Mouse (Mus musculus): ENCODE results near the gene Ccdc89. TPM values are rescaled to one million over a fixed set of nuclear protein-coding genes. Genes with fewer than 3 reads are reported as not detected.

Gene Ccdc89
- polyA plus RNA-seq, 1 experiment from 2014 or later, result 1.1 TPM

DNA sequence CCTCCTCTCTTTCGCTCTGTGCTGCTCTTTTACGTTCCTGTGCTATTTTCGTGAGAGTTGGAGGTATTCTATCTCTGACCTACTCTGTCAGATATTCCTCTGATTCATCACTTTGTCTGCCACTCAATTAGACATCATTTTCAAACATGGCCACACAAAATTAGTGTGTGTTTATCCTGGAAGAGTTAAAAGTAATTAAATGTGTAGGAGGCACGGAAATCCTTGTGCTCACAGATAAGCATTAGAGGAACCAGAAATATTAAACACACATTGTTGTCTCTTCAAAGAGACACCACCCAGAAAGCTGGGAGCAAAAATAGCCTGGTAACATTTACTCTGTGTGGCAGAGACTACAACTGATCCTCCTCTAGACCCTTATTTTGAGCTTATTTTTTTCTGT lies 13.7 kb downstream of the Ccdc89 start:
- WGBS, result 79% methylated on average over 4 of the region's 4 CpGs
- Histone ChIP-seq H3K4me3 (ENCODE audit: low read length) (no peak overlapping the region), H3K9ac (ENCODE audit: low read depth, low read length) (no peak overlapping the region), H3K27me3 (replicated peaks; ENCODE audit: control insufficient read depth, insufficient read depth, low read length) (no peaks in the 10 kb centered on the region), H3K4me2 (ENCODE audit: low read depth, low read length) (no peak overlapping the region), H3K27ac (ENCODE audit: low read length) (no peak overlapping the region), H3K9me3 (ENCODE audit: control insufficient read depth, low read length) (no peaks in the 10 kb centered on the region), H3K36me3 (ENCODE audit: control insufficient read depth, insufficient read depth, low read length) (no peaks in the 10 kb centered on the region), H3K4me1 (ENCODE audit: control insufficient read depth, insufficient read depth, low read length) (no peaks in the 10 kb centered on the region)
- ATAC-seq, result no peak

DNA sequence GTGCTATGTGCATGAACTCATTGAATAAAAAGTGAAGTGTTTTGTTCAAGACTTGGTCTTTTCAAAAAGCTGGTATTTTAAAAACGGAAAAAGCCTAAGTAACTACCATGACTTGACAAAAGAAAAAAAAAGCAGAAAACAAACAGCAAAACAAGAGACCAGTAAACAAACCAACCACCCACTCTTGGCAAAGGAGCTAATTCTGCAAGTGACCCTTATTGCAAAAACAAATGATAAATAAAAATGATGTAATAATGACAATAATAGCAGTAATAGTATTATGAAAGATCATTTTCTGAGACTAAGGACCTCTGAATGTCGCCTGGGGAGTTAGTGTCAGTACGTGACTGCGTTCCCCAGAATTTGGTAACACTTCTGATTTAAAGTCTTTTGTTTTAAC lies 15.7 kb downstream of the Ccdc89 start:
- H3K36me3 ChIP-seq (ENCODE audit: control insufficient read depth, insufficient read depth, low read length), result no peaks in the 10 kb centered on the region

DNA sequence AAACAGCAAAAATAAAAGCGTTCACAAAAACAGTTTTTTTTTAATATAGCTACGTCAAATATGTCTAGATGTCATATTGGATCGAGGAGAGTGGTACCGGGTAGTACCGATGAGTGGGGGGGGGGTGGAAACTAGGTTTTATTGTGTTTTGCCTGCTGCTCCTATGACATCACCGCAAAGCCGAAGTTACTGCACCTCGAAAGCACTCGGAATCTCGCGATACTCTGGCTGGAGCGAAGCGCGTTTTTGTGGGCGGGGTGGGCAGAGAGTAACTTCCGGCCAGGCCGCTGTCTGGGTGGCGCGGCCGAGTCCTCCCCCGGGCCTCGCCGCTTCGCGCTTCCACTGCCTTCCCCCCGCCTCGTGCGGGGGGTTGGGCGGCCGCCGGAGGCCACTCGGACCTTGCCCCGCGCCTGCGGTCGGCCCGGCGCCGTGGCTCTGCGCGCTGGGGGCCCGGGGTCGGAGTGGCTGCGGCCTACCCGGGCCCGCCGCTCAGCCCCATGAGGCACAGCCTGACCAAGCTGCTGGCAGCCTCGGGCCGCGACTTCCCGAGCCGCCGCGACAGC lies 16.2 kb downstream of the Ccdc89 start, which contains the start of gene Crebzf:
Gene Crebzf (plus strand): TSS at position 212 of the 563 bp plus-strand sequence.
- Histone ChIP-seq H3K27ac (ENCODE audit: low read length) (peak within 1 kb of the TSS; percentile 99), H3K4me3 (ENCODE audit: low read length) (peak within 1 kb of the TSS; percentile 99), H3K36me3 (ENCODE audit: control insufficient read depth, insufficient read depth, low read length) (no peaks in the 10 kb centered on the region), H3K4me2 (ENCODE audit: low read depth, low read length) (peak within 1 kb of the TSS; percentile 90), H3K9me3 (ENCODE audit: control insufficient read depth, low read length) (no peaks in the 10 kb centered on the region), H3K4me1 (ENCODE audit: control insufficient read depth, insufficient read depth, low read length) (no peaks in the 10 kb centered on the region; the same call in 1 of the 2 replicates), H3K9ac (ENCODE audit: low read depth, low read length) (peak within 1 kb of the TSS; percentile 100), H3K27me3 (replicated peaks; ENCODE audit: control insufficient read depth, insufficient read depth, low read length) (no peaks in the 10 kb centered on the region)
- WGBS, result under 1% methylated on average over 54 of the region's 54 CpGs
- peak; percentile 96 for ATAC-seq

More for the DNA sequence above, 15.7 kb downstream of the Ccdc89 start:
- WGBS, result 15% methylated on average over 4 of the region's 4 CpGs
- Histone ChIP-seq H3K9ac (ENCODE audit: low read depth, low read length) (peak overlapping the region; percentile 62), H3K27me3 (replicated peaks; ENCODE audit: control insufficient read depth, insufficient read depth, low read length) (no peaks in the 10 kb centered on the region), H3K9me3 (ENCODE audit: control insufficient read depth, low read length) (no peaks in the 10 kb centered on the region), H3K27ac (ENCODE audit: low read length) (peak overlapping the region; percentile 41), H3K4me2 (ENCODE audit: low read depth, low read length) (peak overlapping the region; percentile 59), H3K4me3 (ENCODE audit: low read length) (peak overlapping the region; percentile 99), H3K4me1 (ENCODE audit: control insufficient read depth, insufficient read depth, low read length) (no peaks in the 10 kb centered on the region; the same call in 1 of the 2 replicates)
- peak; percentile 15 for ATAC-seq

DNA sequence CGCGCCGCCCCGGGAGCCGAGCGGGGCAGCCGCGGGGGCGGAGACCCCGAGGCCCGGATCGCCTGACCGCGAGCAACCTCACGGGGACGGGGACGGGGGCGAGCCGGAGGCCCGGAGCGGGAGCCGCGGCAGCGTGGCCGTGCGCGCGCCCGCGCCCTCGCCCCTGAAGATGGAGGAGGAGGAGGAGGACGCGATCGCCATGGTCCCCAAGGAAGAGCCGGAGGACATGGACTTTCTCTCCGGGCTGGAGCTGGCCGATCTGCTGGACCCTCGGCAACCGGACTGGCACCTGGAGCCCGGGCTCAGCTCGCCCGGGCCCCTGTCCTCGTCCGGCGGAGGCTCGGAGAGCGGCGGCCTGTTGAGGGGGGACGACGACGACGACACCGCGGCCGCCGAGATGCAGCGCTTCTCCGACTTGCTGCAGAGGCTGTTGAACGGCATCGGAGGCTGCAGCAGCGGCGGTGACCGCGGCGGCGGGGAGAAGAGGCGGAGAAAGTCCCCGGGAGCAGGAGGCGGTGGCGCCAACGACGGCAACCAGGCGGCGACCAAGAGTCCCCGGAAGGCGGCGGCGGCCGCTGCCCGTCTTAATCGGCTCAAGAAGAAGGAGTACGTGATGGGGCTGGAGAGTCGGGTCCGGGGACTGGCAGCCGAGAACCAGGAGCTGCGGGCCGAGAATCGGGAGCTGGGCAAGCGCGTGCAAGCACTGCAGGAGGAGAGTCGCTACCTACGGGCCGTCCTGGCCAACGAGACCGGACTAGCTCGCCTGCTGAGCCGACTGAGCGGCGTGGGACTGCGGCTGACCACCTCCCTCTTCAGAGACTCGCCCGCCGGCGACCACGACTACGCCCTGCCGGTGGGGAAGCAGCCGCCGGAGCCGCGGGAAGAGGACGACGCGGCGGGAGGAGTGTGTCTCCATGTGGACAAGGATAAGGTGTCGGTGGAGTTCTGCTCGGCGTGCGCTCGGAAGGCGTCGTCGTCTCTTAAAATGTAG lies 17.0 kb downstream of the Ccdc89 start:
- Histone ChIP-seq H3K4me1 (ENCODE audit: control insufficient read depth, insufficient read depth, low read length) (no peaks in the 10 kb centered on the region; the same call in 1 of the 2 replicates), H3K9ac (ENCODE audit: low read depth, low read length) (peak overlapping the region; percentile 100), H3K36me3 (ENCODE audit: control insufficient read depth, insufficient read depth, low read length) (no peaks in the 10 kb centered on the region), H3K27me3 (replicated peaks; ENCODE audit: control insufficient read depth, insufficient read depth, low read length) (no peaks in the 10 kb centered on the region), H3K9me3 (ENCODE audit: control insufficient read depth, low read length) (no peaks in the 10 kb centered on the region), H3K4me3 (ENCODE audit: low read length) (peak overlapping the region; percentile 99), H3K27ac (ENCODE audit: low read length) (peak overlapping the region; percentile 99), H3K4me2 (ENCODE audit: low read depth, low read length) (peak overlapping the region; percentile 90)
- peak; percentile 79 for ATAC-seq
- WGBS, result under 1% methylated on average over 122 of the region's 123 CpGs

DNA sequence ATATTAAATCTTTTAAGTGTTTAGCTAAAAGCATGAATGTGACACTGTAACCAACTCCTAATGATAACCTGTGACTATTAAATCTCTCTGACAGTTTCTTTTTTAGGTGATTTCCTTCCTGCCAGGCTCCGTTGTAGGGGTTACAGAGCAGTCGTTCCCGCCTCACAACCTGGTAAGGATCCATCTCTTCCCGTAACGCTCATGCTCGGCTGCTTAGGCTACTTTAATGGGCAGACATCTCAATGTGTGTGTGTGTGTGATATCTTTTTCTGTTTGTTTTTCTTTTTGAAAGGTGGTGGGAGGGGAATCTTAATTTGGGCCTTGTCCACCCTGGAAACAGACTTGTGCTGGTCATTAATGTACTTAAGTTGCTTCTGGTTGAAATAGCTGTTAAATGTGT lies 17.8 kb downstream of the Ccdc89 start:
- no peaks in the 10 kb centered on the region for H3K36me3 ChIP-seq (ENCODE audit: control insufficient read depth, insufficient read depth, low read length)
- H3K4me3 ChIP-seq (ENCODE audit: low read length), result peak overlapping the region; percentile 99
- no peaks in the 10 kb centered on the region; the same call in 1 of the 2 replicates for H3K4me1 ChIP-seq (ENCODE audit: control insufficient read depth, insufficient read depth, low read length)
- no peaks in the 10 kb centered on the region for H3K9me3 ChIP-seq (ENCODE audit: control insufficient read depth, low read length)
- peak overlapping the region; percentile 90 for H3K4me2 ChIP-seq (ENCODE audit: low read depth, low read length)
- under 1% methylated on average over 6 of the region's 6 CpGs for WGBS
- no peak for ATAC-seq
- H3K9ac ChIP-seq (ENCODE audit: low read depth, low read length), result peak overlapping the region; percentile 100
- H3K27me3 ChIP-seq (replicated peaks; ENCODE audit: control insufficient read depth, insufficient read depth, low read length), result no peaks in the 10 kb centered on the region
- H3K27ac ChIP-seq (ENCODE audit: low read length), result 0 out of 2 replicates have a peak overlapping the region, but pooled peaks have one; percentile 4

DNA sequence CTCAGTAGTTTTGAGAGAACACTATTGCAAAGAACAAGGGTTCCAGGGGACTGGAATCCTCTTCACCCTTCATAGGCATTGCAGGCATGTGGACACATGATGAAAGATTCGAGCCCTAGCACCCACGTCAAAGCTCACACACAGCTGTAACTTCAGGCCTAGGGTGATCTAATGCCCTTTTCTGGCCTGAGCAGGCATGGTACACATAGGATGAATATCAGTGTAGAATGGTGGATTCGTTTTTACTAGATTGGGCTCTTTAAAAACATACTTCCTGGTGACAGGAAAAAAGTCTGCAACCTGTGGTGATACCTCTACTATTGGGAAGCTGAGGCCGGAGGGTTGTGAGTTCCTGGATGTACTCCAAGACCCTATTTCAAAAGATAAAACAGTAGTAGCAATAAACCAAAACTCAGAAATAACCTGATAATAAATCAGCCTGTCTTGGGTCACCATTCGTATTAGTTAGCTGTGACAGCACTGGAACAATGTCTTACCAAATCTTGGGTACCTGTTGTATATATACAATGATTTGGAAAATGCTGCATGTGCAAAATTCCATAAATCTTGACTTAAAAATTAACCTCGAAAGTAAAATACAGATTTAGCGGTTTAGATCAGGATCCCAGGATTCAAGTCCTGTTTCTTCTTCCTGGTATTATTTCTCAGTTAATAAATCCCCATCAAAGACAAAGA lies 29.9 kb downstream of the Ccdc89 start:
- peaks cover 9% of the 10 kb centered on the region for H3K4me1 ChIP-seq (ENCODE audit: control insufficient read depth, insufficient read depth, low read length)
- H3K27ac ChIP-seq (ENCODE audit: low read length), result peak overlapping the region; percentile 39
- no peak for ATAC-seq
- 21% methylated on average over 7 of the region's 7 CpGs for WGBS
- no peaks in the 10 kb centered on the region for H3K9me3 ChIP-seq (ENCODE audit: control insufficient read depth, low read length)
- peak overlapping the region; percentile 78 for H3K4me2 ChIP-seq (ENCODE audit: low read depth, low read length)
- H3K36me3 ChIP-seq (ENCODE audit: control insufficient read depth, insufficient read depth, low read length), result peaks cover 2% of the 10 kb centered on the region; the same call in 1 of the 2 replicates
- peak overlapping the region; percentile 72 for H3K4me3 ChIP-seq (ENCODE audit: low read length)
- no peaks in the 10 kb centered on the region; the same call in 1 of the 2 replicates for H3K27me3 ChIP-seq (replicated peaks; ENCODE audit: control insufficient read depth, insufficient read depth, low read length)
- H3K9ac ChIP-seq (ENCODE audit: low read depth, low read length), result peak overlapping the region; percentile 83

DNA sequence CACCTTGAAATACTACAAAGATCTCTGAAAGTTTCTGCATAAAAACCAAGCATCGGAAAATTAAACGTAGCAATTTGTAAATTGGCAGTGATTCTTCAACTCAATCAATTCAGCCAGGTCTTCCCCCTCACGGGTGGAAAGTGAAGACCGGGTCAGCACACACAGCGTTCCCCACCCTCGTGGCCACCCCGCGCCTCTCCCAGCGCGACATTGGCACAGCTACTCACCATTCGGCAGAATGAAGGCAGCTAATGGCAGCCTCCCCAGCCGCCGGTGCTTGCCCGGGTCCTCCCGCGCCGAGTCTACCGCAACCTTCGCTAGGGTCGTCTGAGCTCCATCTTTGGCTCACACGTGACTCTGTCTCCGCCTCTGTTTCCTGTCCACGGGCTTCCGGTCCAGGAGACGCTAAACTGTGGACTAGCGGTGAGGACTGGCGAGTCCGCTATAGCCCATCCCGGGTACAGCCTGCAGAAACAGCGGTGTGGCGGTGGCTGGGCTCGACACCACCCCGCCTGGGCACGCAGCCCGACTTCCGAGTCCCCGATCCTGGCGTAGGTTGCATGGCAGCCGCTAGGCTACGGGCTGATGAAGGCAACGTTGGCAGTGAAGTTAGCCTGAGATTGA lies 30.6 kb downstream of the Ccdc89 start, which contains the start of gene Tmem126a:
Gene Tmem126a (minus strand): TSS at position 385 of the 624 bp plus-strand sequence.
- Histone ChIP-seq H3K4me2 (ENCODE audit: low read depth, low read length) (peak within 1 kb of the TSS; percentile 78), H3K4me3 (ENCODE audit: low read length) (peak within 1 kb of the TSS; percentile 72), H3K36me3 (ENCODE audit: control insufficient read depth, insufficient read depth, low read length) (no peaks in the 10 kb centered on the region), H3K9ac (ENCODE audit: low read depth, low read length) (peak within 1 kb of the TSS; percentile 83), H3K9me3 (ENCODE audit: control insufficient read depth, low read length) (no peaks in the 10 kb centered on the region), H3K27me3 (replicated peaks; ENCODE audit: control insufficient read depth, insufficient read depth, low read length) (peaks cover 3% of the 10 kb centered on the region; the same call in 1 of the 2 replicates), H3K4me1 (ENCODE audit: control insufficient read depth, insufficient read depth, low read length) (peaks cover 9% of the 10 kb centered on the region), H3K27ac (ENCODE audit: low read length) (peak within 1 kb of the TSS; percentile 88)
- under 1% methylated on average over 41 of the region's 41 CpGs for WGBS
- ATAC-seq, result peak; percentile 97

DNA sequence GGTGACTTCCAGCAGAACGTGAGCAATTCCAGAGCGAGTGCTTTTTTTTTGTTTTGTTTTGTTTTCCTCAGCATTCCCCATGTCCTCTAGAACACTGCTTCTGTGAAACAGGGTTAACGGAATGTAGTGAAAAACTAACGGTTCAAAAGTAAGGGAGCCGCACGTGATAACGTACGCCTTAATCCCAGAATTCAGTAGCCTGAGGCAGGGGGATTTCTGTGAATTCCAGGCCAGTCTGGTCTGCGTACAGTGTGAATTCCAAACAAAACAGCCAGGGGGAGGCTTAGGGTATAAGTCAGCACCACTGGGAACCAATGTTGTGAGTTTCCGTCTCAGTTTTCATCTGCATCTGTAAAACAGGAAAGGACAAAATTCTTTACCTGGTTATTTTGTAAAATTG lies 31.1 kb downstream of the Ccdc89 start:
- Histone ChIP-seq H3K9me3 (ENCODE audit: control insufficient read depth, low read length) (no peaks in the 10 kb centered on the region), H3K9ac (ENCODE audit: low read depth, low read length) (peak overlapping the region; percentile 83), H3K4me3 (ENCODE audit: low read length) (peak overlapping the region; percentile 72), H3K36me3 (ENCODE audit: control insufficient read depth, insufficient read depth, low read length) (no peaks in the 10 kb centered on the region), H3K27me3 (replicated peaks; ENCODE audit: control insufficient read depth, insufficient read depth, low read length) (peaks cover 3% of the 10 kb centered on the region; the same call in 1 of the 2 replicates), H3K27ac (ENCODE audit: low read length) (peak overlapping the region; percentile 88), H3K4me1 (ENCODE audit: control insufficient read depth, insufficient read depth, low read length) (peaks cover 9% of the 10 kb centered on the region), H3K4me2 (ENCODE audit: low read depth, low read length) (peak overlapping the region; percentile 78)
- WGBS, result 11% methylated on average over 10 of the region's 10 CpGs
- peak; percentile 55 for ATAC-seq
